Mouse (Mus musculus): ENCODE results near the gene Ankrd2. TPM values are rescaled to one million over a fixed set of nuclear protein-coding genes. Genes with fewer than 3 reads are reported as not detected.

The Ankrd2 gene
- polyA plus RNA-seq, 1 experiment from 2014 or later, result not detected

GRCm38 (mm10) chr19:42085690-42086089 is 49.9 kb downstream of the Ankrd2 start:
- H3K4me3 ChIP-seq, result peak overlapping the region; percentile 82
- no peak for ATAC-seq (ENCODE audit: low FRiP score, low read depth)
- no peaks in the 10 kb centered on the region for H3K9me3 ChIP-seq
- peak overlapping the region; percentile 92 for H3K4me2 ChIP-seq (replicated peaks)
- 7% methylated on average over 10 of the region's 10 CpGs for WGBS
- H3K4me1 ChIP-seq, result peaks cover 14% of the 10 kb centered on the region
- no peaks in the 10 kb centered on the region for H3K36me3 ChIP-seq
- H3K27ac ChIP-seq (replicated peaks), result peak overlapping the region; percentile 70
- H3K27me3 ChIP-seq, result no peaks in the 10 kb centered on the region
- H3K9ac ChIP-seq (replicated peaks), result peak overlapping the region; percentile 81

GRCm38 (mm10) chr19:42086166-42086565 is 50.4 kb downstream of the Ankrd2 start, which contains the start of gene Morn4:
Morn4 (minus strand) TSS chr19:42086357.
- Histone ChIP-seq H3K4me2 (replicated peaks) (peak within 1 kb of the TSS; percentile 92), H3K9ac (replicated peaks) (peak within 1 kb of the TSS; percentile 81), H3K27me3 (no peaks in the 10 kb centered on the region), H3K9me3 (no peaks in the 10 kb centered on the region), H3K27ac (replicated peaks) (peak within 1 kb of the TSS; percentile 70), H3K4me1 (peaks cover 16% of the 10 kb centered on the region), H3K36me3 (no peaks in the 10 kb centered on the region), H3K4me3 (peak within 1 kb of the TSS; percentile 82)
- under 1% methylated on average over 21 of the region's 21 CpGs for WGBS
- peak; percentile 84 for ATAC-seq (ENCODE audit: low FRiP score, low read depth)

GRCm38 (mm10) chr19:42089103-42089747 is 53.4 kb downstream of the Ankrd2 start:
- Histone ChIP-seq H3K9me3 (no peaks in the 10 kb centered on the region), H3K27me3 (no peaks in the 10 kb centered on the region), H3K36me3 (peaks cover 5% of the 10 kb centered on the region; the same call in 1 of the 2 replicates), H3K27ac (replicated peaks) (peak overlapping the region; percentile 73), H3K4me1 (peaks cover 26% of the 10 kb centered on the region), H3K4me3 (peak overlapping the region; percentile 89), H3K9ac (replicated peaks) (no peak overlapping the region), H3K4me2 (replicated peaks) (peak overlapping the region; percentile 57)
- 23% methylated on average over 14 of the region's 14 CpGs for WGBS
- ATAC-seq (ENCODE audit: low FRiP score, low read depth), result no peak

DNA sequence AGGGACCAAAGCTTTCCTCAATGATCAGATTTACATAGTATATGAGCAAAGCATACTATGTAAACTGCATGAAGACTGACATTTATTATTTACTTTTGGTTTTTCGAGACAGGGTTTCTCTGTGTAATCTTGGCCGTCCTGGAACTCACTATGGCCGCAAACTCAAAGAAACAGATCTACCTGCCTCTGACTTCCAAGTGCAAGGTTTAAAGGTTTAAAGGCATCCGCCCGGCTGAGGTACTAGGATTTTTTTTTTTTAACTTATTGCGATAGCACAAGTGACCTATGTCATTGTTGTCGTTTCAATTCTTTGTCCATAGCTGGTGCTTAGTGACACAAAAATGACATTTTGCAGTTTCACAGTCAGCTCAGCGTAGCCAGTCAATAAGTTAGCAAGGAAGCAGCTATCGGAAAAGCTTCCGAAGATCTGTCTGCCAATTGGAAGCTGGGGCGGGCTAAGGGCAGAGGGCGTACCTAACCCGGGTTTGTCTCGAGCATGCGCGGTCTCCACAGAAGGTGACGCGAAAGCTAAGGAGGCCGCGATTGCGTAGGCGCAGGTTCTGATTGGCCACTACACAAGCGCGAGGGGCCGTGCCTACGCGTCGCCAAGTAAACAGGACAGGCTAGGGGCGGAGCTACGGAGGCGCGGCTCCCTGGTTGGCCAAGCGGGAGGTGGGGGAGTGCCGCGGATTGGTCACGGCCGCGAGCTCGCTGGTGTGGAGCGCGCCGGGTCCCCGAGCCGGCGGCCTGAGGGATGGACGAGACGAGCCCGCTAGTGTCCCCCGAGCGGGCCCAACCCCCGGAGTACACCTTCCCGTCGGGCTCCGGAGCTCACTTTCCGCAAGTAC is 54.2 kb downstream of the Ankrd2 start, which contains the start of gene Pi4k2a:
TSS of gene Pi4k2a (plus strand) at position 723 of the 848 bp plus-strand sequence.
- H3K4me1 ChIP-seq, result peaks cover 26% of the 10 kb centered on the region
- peak within 1 kb of the TSS; percentile 83 for H3K4me2 ChIP-seq (replicated peaks)
- H3K9me3 ChIP-seq, result no peaks in the 10 kb centered on the region
- ATAC-seq (ENCODE audit: low FRiP score, low read depth), result peak; percentile 97
- 2% methylated on average over 55 of the region's 55 CpGs for WGBS
- H3K27ac ChIP-seq (replicated peaks), result peak within 1 kb of the TSS; percentile 89
- no peaks in the 10 kb centered on the region for H3K27me3 ChIP-seq
- H3K36me3 ChIP-seq, result peaks cover 5% of the 10 kb centered on the region; the same call in 1 of the 2 replicates
- H3K9ac ChIP-seq (replicated peaks), result peak within 1 kb of the TSS; percentile 82
- H3K4me3 ChIP-seq, result peak within 1 kb of the TSS; percentile 89

DNA sequence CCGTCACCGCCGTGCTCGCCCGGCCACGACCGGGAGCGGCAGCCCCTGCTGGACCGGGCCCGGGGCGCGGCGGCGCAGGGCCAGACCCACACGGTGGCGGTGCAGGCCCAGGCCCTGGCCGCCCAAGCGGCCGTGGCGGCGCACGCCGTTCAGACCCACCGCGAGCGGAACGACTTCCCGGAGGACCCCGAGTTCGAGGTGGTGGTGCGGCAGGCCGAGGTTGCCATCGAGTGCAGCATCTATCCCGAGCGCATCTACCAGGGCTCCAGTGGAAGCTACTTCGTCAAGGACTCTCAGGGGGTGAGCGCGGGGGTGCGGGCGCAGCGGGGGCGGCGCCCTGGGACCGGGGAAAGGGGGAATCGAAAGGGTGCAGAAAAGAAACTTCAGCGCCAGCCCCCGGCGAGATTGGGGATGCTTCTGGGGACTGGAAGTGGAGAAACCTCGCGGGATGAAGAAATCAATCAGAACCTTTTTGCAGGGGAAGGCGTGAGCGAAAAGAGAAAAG is 54.9 kb downstream of the Ankrd2 start:
- Histone ChIP-seq H3K27ac (replicated peaks) (peak overlapping the region; percentile 89), H3K9me3 (no peaks in the 10 kb centered on the region), H3K27me3 (no peaks in the 10 kb centered on the region), H3K4me3 (peak overlapping the region; percentile 89), H3K36me3 (peaks cover 9% of the 10 kb centered on the region; the same call in 1 of the 2 replicates), H3K9ac (replicated peaks) (peak overlapping the region; percentile 82), H3K4me2 (replicated peaks) (peak overlapping the region; percentile 83), H3K4me1 (peaks cover 22% of the 10 kb centered on the region)
- peak; percentile 76 for ATAC-seq (ENCODE audit: low FRiP score, low read depth)
- under 1% methylated on average over 37 of the region's 52 CpGs for WGBS

Other genes with a start within 250 kb of the Ankrd2 start
- gene Arhgap19, start 234.0 kb upstream of the Ankrd2 start, polyA plus RNA-seq (2016; fragmentation: Nextera tagmentation; extraction: Ambion mirVana), result 27.8 and 29.5 TPM in 2 replicates
- gene Frat1, start 206.0 kb upstream of the Ankrd2 start, polyA plus RNA-seq (2016; fragmentation: Nextera tagmentation; extraction: Ambion mirVana), result 15.5 and 18.6 TPM in 2 replicates
- gene Frat2, start 187.9 kb upstream of the Ankrd2 start, polyA plus RNA-seq (2016; fragmentation: Nextera tagmentation; extraction: Ambion mirVana), result 15.1 and 15.8 TPM in 2 replicates
- gene Rrp12, start 139.8 kb upstream of the Ankrd2 start, polyA plus RNA-seq (2016; fragmentation: Nextera tagmentation; extraction: Ambion mirVana), result 22.8 and 22.9 TPM in 2 replicates
- 514 and 531 TPM in 2 replicates for gene Pgam1, start 124.1 kb upstream of the Ankrd2 start, polyA plus RNA-seq (2016; fragmentation: Nextera tagmentation; extraction: Ambion mirVana)
- 73.1 and 76.8 TPM in 2 replicates for gene Exosc1, start 102.6 kb upstream of the Ankrd2 start, polyA plus RNA-seq (2016; fragmentation: Nextera tagmentation; extraction: Ambion mirVana)
- 79.9 and 82.6 TPM in 2 replicates for gene Zdhhc16, start 102.5 kb upstream of the Ankrd2 start, polyA plus RNA-seq (2016; fragmentation: Nextera tagmentation; extraction: Ambion mirVana)
- 35.5 and 37.8 TPM in 2 replicates for gene Mms19, start 54.8 kb upstream of the Ankrd2 start, polyA plus RNA-seq (2016; fragmentation: Nextera tagmentation; extraction: Ambion mirVana)
- gene Ubtd1, start 54.2 kb upstream of the Ankrd2 start, polyA plus RNA-seq (2016; fragmentation: Nextera tagmentation; extraction: Ambion mirVana), result 11.2 and 12.0 TPM in 2 replicates
- gene Hoga1, start 9.6 kb downstream of the Ankrd2 start, polyA plus RNA-seq (2016; fragmentation: Nextera tagmentation; extraction: Ambion mirVana), result 0.98 and 1.3 TPM in 2 replicates
- not detected in 2 replicates for gene 4933411K16Rik, start 16.2 kb downstream of the Ankrd2 start, polyA plus RNA-seq (2016; fragmentation: Nextera tagmentation; extraction: Ambion mirVana)
- 73.5 and 80.5 TPM in 2 replicates for gene Morn4, start 50.4 kb downstream of the Ankrd2 start, polyA plus RNA-seq (2016; fragmentation: Nextera tagmentation; extraction: Ambion mirVana)
- gene Pi4k2a, start 54.5 kb downstream of the Ankrd2 start, polyA plus RNA-seq (2016; fragmentation: Nextera tagmentation; extraction: Ambion mirVana), result 36.0 and 36.2 TPM in 2 replicates
- 9.1 TPM in 2 replicates for gene Avpi1, start 93.1 kb downstream of the Ankrd2 start, polyA plus RNA-seq (2016; fragmentation: Nextera tagmentation; extraction: Ambion mirVana)
- 4.2 and 4.8 TPM in 2 replicates for gene Marveld1, start 111.4 kb downstream of the Ankrd2 start, polyA plus RNA-seq (2016; fragmentation: Nextera tagmentation; extraction: Ambion mirVana)
- 53.3 and 55.5 TPM in 2 replicates for gene Zfyve27, start 128.0 kb downstream of the Ankrd2 start, polyA plus RNA-seq (2016; fragmentation: Nextera tagmentation; extraction: Ambion mirVana)
- gene Sfrp5, start 166.3 kb downstream of the Ankrd2 start, polyA plus RNA-seq (2016; fragmentation: Nextera tagmentation; extraction: Ambion mirVana), result not detected in 2 replicates
- 7.7 and 8.8 TPM in 2 replicates for gene Golga7b, start 211.6 kb downstream of the Ankrd2 start, polyA plus RNA-seq (2016; fragmentation: Nextera tagmentation; extraction: Ambion mirVana)

Measured in midbrain, embryonic 12.5 days (tissue).